Mouse (Mus musculus) ES-E14 (cell line): Measurements from ENCODE around the gene Slc25a27.

ENCODE experiments used
- CHD2 ChIP-seq: IDR thresholded peaks from 2 replicates; pipeline ENCODE4 v1.6.1; 2014; ENCODE audit warnings: mild to moderate bottlenecking, low read depth, low read length, inconsistent platforms
- HCFC1 ChIP-seq: IDR thresholded peaks from 2 replicates; pipeline ENCODE4 v1.6.1; 2012; ENCODE audit warnings: low read length, inconsistent platforms, borderline replicate concordance; ENCODE audit not compliant: insufficient read depth
- MAFK ChIP-seq: IDR thresholded peaks from 2 replicates; pipeline ENCODE4 v1.6.1; 2014; ENCODE audit warnings: mild to moderate bottlenecking, low read depth, low read length, inconsistent platforms; ENCODE audit not compliant: insufficient read depth
- ZC3H11A ChIP-seq: IDR thresholded peaks from 2 replicates; pipeline ENCODE4 v1.6.1; 2012; ENCODE audit warnings: low read depth, mild to moderate bottlenecking, inconsistent platforms, low read length, borderline replicate concordance
- ZNF384 ChIP-seq: IDR thresholded peaks from 2 replicates; pipeline ENCODE4 v1.6.1; 2012; ENCODE audit warnings: low read depth, low read length, inconsistent platforms

- TF ChIP-seq HCFC1 (no peak), ZNF384 (no peak), ZC3H11A (no peak), MAFK (no peak), CHD2 (no peak)
Measured at GRCm38 (mm10) chr17:43630427-43630760, 36.6 kb downstream of the Slc25a27 start.
